Mouse (Mus musculus): ENCODE results near the gene Mettl6.

Mettl6 gene

DNA sequence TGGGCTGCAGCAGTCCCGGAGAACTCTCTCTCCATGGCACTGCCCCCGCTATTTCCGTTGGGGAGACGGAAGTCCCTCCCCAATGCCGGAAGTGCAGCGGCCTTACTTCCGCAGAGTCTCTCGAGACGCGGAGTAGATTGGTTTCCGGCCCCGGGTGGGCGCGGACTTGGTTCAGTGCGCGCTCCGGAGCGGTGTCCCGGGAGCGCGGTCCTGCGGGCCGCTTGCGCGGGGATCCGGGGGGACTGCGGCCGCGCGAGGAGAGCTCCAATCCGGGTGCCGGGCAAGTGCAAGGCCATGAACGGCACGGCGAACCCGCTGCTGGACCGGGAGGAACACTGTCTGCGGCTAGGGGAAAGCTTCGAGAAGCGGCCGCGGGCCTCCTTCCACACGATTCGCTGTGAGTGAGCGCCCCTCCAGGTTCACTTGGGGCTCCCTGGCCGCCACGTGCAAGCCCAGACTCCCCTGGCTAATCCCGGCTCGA is at the start of gene Mettl6:
Mettl6 (minus strand) TSS at position 66 of the 481 bp plus-strand sequence.
- peak; percentile 77 to 84 for DNase-seq

DNA sequence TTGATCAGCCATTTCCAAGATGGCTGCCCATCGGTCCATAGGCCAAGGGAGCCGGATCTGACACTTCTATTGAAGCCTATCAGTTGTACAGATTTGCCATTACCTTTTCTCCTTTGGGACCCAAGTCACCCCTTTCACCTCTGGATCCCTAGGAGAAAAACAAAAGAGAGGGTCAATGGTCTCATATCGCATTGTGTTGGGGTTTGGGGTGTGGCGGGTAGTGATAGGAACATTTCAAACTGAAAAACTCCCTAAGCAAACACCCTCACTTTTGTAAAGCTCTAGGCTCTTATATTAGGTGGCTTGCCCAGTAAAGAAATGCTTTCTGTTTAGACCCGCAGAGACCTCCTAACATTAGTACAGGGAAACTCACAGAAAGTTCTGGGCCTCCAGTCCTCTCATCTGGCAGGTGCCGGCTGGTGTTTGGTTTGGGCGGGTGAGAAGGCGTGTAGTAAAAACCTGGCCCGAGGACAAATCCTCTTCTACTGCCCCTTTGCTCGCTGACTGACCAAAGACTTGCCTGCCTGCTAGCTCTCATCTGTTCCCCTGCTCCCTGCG is 49.1 kb upstream of the Mettl6 start:
- no peak for DNase-seq

DNA sequence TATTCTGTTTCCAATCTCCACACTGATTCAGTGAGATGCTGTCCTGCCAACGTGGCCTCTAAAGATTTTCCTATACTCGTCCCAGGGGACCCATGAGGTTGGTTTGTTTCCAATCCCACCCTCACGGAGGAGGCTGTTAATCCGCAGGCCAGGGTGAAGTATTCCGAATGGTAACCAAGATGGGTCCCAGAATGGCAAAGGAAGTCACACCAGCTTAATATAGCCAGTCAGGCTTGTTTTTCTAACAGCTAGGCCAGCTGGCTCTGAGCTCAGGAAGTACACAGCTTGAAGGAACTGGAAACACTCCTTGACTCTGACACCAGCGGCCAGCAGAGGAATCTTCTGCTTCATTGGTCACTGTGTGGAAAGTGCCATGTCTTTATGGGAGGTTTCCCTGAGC is 42.5 kb upstream of the Mettl6 start:
- peak in 1 of 2 experiments; percentile 14 for DNase-seq

DNA sequence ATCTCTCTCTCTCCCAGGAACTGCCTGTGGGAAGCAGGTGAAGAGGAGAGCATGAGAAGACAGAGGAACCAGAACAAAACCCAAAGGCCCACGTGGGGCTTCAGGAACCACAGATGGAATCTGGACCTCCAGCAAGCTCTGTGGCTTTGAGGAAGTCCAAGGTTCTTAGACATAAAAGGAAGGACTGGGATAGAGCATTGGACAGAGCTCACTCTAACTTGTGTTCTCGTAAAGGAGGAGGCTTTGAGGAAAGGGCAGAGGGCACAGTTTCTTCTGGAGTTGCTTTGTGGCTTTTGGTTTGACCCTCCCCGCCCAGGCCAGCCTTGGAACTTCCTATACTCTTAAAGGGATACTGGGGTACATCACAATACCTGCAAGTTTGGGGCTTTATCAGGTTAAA is 37.8 kb upstream of the Mettl6 start:
- no peak for DNase-seq

DNA sequence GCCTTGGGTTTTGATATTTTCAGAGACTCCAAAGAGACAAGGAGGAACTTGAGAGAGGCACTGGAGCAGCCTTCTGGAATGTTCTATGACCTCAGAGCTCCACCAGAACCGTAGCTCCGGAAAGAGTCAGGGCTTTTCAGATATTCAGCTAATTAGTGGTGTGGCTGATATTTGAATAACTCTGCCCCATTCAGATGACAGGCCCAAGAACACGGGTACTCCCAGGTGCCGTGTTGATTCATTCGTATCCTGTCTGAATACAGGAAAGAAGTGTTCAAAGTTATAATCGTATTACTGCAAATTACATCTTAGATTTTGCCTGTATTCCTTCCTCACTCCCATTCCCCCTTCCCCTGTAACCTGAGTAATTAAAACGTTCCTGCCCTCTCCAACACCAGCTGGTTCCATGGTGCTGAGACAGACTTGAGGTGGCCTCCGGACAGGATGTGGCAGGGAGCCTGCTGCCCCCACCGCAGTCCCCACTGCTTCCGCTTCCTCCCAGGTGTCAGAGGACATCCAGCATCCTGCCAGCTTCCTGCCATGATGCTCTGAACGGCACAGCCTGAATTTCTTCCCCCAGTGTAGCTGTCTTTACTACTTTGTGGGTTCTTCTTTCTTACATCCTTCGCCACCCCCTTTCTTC is 36.8 kb upstream of the Mettl6 start:
- peak; percentile 54 to 62 for DNase-seq

DNA sequence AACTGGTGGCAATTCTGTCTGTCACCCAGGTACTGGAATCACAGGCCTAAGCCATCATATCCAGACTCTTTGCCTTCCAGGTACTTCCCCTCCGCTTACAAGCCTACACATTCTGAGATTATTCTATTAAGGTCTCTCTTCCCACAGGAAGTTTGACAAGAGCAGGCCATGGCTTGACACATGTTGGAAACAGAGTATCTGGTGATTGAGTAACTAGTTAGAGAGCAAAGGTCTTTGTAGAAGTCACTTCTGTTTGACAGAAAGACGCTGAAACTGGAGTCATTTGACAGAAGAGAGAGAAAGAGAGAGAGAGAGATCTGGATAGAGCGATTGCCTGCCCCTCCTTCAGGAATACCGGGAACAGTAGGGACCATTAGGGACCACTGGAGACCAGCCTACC is 36.0 kb upstream of the Mettl6 start:
- DNase-seq: no peak

DNA sequence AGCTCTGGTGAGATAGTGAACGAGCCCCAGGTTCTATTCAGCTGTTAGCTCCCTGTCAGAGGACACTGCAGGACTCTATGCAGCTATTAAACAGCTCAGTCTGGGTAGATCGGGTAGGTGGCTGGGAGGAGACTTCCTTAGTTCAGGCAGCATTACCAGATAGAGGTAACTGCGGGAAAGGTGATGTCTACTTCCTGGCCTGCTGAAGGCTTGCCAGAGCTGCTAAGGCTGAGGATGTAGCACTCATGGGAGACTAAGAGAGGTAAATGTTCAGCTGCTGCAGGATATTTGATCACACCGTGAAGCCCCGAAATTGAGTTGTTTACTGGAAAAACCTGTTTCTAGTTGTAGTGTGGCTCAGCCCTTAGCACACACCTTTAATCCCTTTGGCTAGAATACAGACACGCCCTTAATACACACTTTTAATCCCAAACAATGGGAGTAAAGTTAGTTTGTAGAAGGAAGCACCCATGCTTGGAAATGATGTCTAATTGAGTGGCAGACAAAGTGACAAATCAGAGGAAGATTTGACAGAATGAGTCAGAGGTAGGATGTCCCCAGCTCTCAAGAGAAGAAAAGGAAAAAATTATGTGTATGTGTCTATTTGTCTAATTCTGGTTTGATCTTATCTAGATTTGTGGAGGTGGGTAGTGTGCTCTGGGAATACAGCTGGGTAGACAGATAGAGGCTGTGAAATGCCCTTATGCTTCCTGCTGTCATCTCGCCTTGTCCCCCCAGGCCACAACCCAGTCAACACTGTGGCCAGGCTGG is 30.4 kb upstream of the Mettl6 start:
- no peak for DNase-seq

DNA sequence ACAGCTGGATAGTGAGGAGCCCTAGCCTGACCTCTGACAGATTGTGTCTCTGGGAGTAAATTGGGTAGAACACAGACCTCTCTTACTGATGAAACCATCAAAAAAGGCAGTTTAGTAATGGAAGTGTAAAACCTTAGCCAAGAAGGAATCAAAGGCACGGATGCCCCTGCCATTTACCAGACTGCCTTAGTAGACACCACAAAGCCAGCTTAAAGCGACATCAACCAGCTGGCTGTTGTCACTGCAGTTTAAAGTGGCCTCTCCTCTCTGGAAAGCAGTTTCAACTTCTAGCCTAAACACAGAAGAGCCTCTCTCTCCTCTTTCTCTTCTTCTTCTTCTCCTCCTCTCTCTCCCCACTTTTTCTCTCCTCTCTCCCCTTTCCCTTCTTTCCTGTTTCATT is 26.5 kb upstream of the Mettl6 start:
- no peak for DNase-seq

DNA sequence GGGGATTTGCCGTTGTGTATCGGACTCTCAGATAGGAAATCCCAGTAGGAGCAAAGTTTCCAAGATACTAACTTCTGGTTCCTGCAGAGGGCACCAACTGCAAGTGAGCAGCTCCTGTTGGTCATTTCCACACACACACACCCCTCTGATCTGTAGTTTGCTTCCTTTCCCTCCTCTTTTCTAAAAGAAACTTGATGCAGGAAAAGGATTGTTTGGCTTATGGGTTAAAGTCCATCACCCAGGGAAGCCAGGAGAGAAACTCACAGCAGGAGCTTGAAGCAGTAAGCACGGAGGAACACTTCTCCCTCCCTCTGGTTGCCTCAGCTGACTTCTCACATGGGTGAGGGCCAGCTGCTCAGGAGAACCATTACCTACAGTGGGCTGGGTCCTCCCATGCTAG is 24.3 kb upstream of the Mettl6 start:
- no peak for DNase-seq

DNA sequence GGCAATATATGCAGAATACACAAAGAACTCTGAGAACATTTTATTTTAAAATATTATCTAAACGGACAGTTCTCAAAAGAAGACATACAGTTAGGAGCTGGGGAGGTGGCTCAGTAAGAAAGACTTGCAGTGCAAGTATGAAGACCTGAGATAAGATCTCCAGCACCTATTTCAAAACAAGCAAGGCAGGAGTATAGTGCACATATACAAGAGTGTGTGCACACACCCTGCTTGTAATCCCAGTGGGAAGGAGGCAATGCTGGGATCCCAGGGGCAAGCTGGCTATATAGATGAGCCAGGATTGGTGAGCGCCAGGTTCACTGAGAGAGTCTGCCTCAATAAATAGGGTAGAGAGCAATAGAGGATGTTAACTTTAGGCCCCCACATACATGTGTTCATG is 21.1 kb upstream of the Mettl6 start:
- DNase-seq: no peak

DNA sequence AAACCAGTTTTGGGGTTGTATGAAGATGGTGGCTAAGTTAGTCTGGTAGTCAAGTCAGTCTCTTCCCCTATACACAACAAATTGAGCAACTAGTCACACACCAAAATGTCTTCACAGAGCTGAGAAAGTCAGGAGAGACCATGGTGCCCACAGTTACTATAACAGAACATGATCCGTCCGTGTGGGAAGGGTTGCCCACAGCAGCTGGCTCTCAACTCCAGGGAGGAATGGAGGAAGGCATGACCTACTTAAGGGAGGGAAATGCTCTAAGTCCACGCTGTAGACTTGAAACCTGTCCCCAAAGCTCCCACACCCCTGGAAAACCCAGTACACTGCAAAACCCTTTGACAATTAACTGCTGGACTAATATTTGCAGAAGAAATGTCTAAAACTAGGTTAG is 15.5 kb upstream of the Mettl6 start:
- no peak for DNase-seq

DNA sequence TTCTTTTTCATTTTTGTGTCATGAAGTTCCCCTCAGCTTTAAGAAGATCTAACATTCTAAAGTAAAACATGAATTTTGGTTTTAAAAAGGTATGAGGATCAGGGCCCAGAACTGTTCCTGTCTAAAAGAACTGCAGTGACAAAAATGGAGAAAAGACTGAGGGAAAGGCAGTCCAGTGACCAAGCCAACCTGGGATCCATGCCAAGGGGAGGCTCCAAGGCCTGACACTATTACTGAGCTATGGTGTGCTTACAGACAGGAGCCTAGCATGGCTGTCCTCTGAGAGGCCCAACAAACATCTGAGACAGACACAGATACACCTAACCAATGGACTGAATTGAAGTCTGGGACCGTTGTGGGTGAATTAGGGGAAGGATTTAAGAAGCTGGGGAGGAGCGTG is 15.1 kb upstream of the Mettl6 start:
- no peak for DNase-seq

DNA sequence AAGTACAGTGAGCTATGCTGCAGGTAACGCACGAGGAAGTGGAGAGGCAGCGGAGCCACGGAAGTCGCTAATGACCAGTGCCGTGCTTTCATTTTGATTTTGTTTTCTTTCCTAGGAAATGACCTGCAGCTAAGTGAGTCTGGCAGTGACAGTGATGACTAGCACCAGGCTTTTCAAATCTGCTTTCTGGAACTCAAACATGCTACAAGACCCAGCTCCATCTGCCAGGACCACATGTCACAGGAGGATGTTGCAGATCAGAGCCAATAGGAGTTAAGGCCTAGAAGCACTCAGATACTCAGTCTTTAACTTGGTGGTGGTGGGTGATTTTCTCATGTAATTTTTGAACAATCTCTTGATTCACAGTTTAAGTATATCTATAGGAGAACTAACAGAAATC is 11.6 kb upstream of the Mettl6 start:
- no peak for DNase-seq

DNA sequence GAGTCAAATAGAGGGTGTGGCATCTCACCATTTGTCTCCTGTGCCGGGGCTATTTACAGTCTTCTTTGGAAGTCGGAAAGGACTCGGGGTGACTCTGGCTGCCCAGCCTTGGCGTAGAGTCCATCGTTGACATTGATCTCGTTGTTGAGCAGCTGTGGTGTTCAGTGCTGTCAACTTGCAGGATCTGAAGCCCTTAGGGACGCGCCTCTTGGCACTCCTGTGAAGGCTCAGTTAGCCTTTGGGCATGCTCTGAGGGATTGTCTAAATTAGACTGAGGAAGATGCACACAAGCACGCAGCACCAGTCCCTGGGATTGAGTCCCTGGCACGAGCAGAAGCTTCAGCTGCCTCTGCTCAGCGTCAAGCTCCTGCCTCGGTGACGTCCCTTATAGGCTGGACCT is 8.6 kb upstream of the Mettl6 start:
- no peak for DNase-seq

DNA sequence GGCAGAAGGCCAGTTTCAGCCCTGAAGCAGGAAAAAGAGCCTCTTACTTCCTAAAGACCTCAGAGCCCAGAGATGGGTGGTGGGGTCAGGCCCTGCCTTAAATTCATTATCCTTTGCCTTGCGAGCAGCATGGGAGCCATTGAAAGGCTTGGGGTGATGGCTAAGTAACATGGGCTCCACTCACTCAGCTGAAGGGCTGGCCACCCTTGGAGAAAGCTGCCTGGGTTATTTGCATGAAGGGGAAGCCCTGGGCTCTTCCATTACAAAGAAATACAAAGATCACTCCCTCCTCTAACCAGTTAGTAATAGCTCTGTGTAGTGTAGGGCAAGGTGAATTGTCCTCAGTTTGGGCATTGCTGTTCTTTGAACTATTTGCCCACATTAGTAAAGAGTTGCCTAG is 4.7 kb upstream of the Mettl6 start:
- no peak for DNase-seq

DNA sequence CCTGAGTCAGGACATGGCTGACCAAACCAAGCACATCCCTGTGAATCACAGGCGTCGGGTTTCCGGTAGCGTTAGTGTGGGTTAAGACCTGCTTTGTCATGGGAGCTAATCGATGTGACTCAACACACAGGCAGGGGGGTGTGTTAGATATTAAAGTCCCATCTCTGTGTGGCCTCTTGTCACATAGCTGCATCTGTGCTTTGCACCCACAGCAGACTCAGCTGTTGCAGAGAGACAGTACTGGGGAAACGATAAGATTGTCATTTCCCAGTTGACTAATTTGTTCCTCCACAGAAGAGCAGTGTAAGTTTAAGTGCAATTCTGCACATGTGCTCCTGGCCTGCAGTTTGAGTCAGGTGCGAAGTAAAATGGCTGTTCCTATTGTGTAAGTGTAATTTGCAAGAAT is 1.4 kb upstream of the Mettl6 start:
- DNase-seq: no peak

DNA sequence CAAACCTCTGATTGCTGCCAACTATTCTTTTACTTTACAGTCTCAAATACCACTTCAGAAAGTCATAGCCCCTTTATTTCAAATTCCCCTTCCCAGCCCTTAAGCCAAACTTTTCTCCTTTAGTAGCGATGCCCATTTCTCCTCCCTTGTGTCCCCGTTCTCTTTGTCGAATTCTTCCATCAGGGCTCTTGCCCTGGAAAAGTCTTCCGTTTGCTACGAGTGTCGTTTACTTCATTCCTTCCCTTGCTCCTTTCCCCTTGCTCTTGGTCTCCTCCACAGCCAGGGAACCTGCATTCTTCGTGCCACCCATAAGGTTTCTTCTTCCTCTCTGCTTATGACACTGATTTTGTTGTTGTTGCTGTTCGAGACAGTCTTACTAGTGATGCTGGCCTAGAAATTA is 698 bp upstream of the Mettl6 start:
- DNase-seq: no peak

DNA sequence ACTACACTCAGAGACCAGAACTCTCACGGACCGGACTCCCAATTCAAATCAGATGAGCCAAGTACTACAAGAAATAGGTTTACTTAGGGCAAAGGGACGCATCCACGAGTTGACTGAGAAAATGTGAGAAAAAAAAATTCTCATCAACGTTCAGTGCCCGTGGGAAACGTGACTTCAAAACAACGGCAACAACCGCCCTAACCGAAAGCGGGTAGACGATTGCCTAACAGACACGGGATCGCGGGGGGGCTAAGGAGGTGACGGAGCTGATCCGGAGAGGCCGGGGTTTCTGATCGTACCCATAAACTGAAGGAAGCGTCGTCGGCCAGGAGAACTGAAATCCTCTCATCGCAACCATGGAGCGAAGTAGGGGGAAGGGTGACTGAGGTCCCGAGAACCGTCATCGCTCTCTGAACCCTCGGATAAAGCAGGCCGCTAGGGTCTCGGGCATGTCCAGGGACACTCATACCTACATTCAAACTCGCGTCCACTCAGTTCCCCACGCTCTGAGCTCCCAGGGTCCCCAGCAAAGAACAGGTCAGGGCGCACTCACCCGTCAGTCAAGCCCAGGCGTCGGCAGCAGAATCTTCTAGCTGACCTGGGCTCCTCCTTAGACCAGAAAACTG is 378 bp downstream of the Mettl6 start, which contains the start of gene Eaf1:
Eaf1 (plus strand) TSS at position 51 of the 626 bp plus-strand sequence.
- DNase-seq: peak in 1 of 2 experiments; percentile 31

DNA sequence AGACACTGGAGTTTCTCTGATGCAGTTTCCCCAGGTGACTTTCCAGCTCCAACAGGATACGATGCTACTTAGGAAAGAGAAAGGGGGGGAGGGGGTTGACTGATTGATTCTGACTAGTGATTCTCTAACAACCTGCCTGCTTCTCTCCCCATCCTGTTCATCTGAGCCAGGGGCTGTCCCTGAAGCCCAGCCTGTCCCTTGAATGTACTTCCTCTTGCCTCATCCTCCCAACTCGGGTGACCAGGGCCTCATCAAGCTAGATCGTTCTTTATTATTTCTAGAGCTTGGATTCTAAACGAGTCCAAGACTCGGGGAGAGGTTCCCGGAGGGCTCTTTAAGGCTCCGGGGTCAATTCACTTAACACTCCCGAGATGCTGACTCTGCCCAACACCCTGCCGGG is 939 bp downstream of the Mettl6 start:
- no peak for DNase-seq

DNA sequence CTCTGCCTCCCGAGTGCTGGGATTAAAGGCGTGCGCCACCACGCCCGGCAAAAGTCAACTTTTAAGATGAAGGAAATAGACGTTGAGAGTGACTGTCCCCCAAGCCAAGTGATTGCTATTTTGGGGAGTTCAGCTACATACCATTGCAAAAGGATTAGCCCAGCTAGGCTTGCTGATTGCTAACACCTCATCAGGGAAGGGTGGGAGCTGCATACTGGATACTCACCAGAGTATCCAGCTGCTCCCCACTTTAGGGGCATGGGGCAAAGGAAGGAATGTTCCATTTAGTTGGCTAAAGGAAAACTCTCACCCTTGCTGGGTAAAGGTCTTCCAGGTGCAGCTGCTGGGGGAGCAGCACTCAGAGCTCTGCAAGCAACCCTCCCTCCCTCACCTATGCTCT is 6.8 kb downstream of the Mettl6 start:
- no peak for DNase-seq

DNA sequence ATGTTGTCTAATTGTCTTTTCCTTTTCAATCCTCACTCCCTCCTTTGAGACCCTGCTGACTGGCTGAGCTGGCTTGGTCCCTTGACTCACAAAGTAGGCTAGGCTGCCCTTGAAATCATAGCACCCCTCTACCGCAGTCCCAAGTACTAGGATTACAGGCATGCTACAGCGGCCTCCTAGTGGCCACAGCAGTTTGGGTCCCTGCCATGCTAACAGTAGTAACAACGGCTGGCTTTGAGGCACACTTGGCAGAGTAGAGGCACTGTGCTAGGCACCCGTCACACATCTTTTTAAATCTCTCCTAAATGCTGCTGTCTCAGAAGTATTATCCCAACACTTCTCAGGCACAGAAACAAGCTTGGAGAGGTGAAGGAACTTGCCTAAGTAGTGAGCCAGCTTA is 8.4 kb downstream of the Mettl6 start:
- DNase-seq: no peak

DNA sequence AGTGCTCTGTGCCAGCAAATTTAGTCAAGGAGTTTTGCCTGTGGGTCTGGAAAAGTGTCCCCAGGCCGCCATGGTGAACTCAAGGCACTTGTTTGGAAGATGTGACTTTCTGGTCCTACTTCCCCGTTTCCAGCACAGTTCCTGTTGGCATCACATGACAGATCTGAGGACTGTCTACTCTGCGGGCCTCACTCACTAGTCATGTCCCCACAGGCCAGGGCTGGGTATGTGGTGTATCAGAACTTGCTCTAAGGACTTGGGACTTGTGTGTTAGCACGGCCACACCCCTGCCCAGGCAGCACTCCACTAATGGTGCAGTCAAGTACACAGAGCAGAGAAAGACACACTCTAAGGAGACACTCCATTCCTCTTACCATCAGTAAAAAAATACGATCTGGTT is 12.4 kb downstream of the Mettl6 start:
- no peak for DNase-seq

DNA sequence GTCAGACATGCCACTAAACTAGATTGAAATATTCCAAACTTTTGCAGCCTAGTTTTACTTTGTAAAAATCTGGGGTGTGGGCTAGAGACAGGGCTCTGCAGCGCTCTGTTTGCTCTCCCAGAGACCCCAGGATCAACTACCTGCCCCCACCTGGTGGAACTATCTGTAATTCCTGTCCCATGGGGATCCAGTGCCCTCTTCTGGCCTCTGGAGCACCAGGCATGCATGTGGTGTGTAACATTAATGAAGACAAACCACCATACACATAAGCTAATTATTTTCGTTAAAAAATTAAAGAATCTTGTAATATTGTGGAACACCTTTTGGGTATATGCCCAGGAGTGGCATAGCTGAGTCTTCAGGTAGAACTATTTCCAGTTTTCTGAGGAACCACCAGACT is 21.5 kb downstream of the Mettl6 start:
- DNase-seq: no peak
